Mouse (Mus musculus) forebrain, embryonic 12.5 days (tissue): ENCODE measurements at regions not wholly inside any gene's neighbourhood (a gene's known extent, or its start where the extent isn't known, plus 50 kb on each side); places are given as distances from the start of the nearest gene placed in this dataset.
A peak's percentile ranks its signal among the peaks of the same experiment; 100 is the strongest.

Source experiments
- ATAC-seq: fragments of 200-750 bp; cut with Nextera tagmentation; 2 replicates; pipeline ENCODE4 v1.8.0; 2017; ENCODE audit warnings: moderate TSS enrichment; ENCODE audit not compliant: low FRiP score
- H3K27ac ChIP-seq: fragments of 300-500 bp; sonication (generic); 2 replicates; pipeline ENCODE4 v1.5.1; 2016; ENCODE audit warnings: mild to moderate bottlenecking
- H3K27me3 ChIP-seq: fragments of 300-500 bp; sonication (generic); 2 replicates; pipeline ENCODE4 v1.6.1; 2016; ENCODE audit warnings: mild to moderate bottlenecking
- H3K36me3 ChIP-seq: fragments of 300-500 bp; sonication (generic); replicated peaks from 2 replicates; pipeline ENCODE4 v1.6.1; 2016; ENCODE audit warnings: mild to moderate bottlenecking
- H3K4me1 ChIP-seq: fragments of 300-500 bp; sonication (generic); 2 replicates; pipeline ENCODE4 v1.6.1; 2016
- H3K4me2 ChIP-seq: fragments of 300-500 bp; sonication (generic); 2 replicates; pipeline ENCODE4 v1.6.1; 2016; ENCODE audit warnings: mild to moderate bottlenecking, moderate library complexity
- H3K4me3 ChIP-seq: fragments of 300-500 bp; sonication (generic); replicated peaks from 2 replicates; pipeline ENCODE4 v1.5.1; 2016; ENCODE audit warnings: mild to moderate bottlenecking
- H3K9ac ChIP-seq: fragments of 300-500 bp; sonication (generic); 2 replicates; pipeline ENCODE4 v1.6.1; 2016; ENCODE audit warnings: mild to moderate bottlenecking
- H3K9me3 ChIP-seq: fragments of 300-500 bp; sonication (generic); 2 replicates; pipeline ENCODE4 v1.6.1; 2016
- WGBS: fragments of 180-500 bp; shearing (Covaris S2); methylation state at CpG from one replicate; pipeline ENCODE4 v1.1.7; 2016; 5-methylcytosine and 5-hydroxymethylcytosine counted together

GRCm38 (mm10) chr13:84878178-84878849, 310.9 kb upstream of the Ccnh start:
- ATAC-seq, result no peak
- WGBS, result 88% methylated on average over 1 of the region's 1 CpGs

GRCm38 (mm10) chr13:84905347-84905981, 283.7 kb upstream of the Ccnh start:
- WGBS, result 50% methylated on average over 6 of the region's 6 CpGs
- Histone ChIP-seq H3K4me1 (no peaks in the 10 kb centered on the region), H3K36me3 (no peaks in the 10 kb centered on the region), H3K4me3 (no peak overlapping the region; the same call in 1 of the 2 replicates), H3K9ac (no peak overlapping the region), H3K27ac (peak overlapping the region; percentile 72), H3K9me3 (no peaks in the 10 kb centered on the region), H3K4me2 (peak overlapping the region; percentile 13; the same call in 1 of the 2 replicates), H3K27me3 (no peaks in the 10 kb centered on the region)
- ATAC-seq, result peak; percentile 96

More at GRCm38 (mm10) chr13:84878178-84878849, 310.9 kb upstream of the Ccnh start:
- Histone ChIP-seq H3K27me3 (no peaks in the 10 kb centered on the region), H3K4me3 (no peak overlapping the region), H3K9ac (no peak overlapping the region), H3K36me3 (no peaks in the 10 kb centered on the region), H3K27ac (no peak overlapping the region), H3K4me2 (no peak overlapping the region), H3K9me3 (no peaks in the 10 kb centered on the region), H3K4me1 (no peaks in the 10 kb centered on the region)

- peak overlapping the region; percentile 72; the same call in 1 of the 2 replicates for H3K27ac ChIP-seq
- no peaks in the 10 kb centered on the region for H3K9me3 ChIP-seq
- no peak overlapping the region for H3K9ac ChIP-seq
- peak overlapping the region; percentile 13; the same call in 1 of the 2 replicates for H3K4me2 ChIP-seq
- H3K36me3 ChIP-seq, result no peaks in the 10 kb centered on the region
- no peaks in the 10 kb centered on the region for H3K4me1 ChIP-seq
- WGBS, result 46% methylated on average over 3 of the region's 3 CpGs
- no peaks in the 10 kb centered on the region for H3K27me3 ChIP-seq
- ATAC-seq, result peak; percentile 91
- no peak overlapping the region for H3K4me3 ChIP-seq
Observed at GRCm38 (mm10) chr13:84905994-84906393, 283.2 kb upstream of the Ccnh start.

GRCm38 (mm10) chr13:84931271-84931670, 257.9 kb upstream of the Ccnh start:
- ATAC-seq, result no peak
- 33% methylated on average over 1 of the region's 1 CpGs for WGBS

GRCm38 (mm10) chr13:84935610-84936009, 253.6 kb upstream of the Ccnh start:
- no peak overlapping the region for H3K4me2 ChIP-seq
- H3K27me3 ChIP-seq, result no peaks in the 10 kb centered on the region
- H3K4me3 ChIP-seq, result no peak overlapping the region
- ATAC-seq, result no peak
- H3K9me3 ChIP-seq, result no peaks in the 10 kb centered on the region
- 80% methylated on average over 1 of the region's 1 CpGs for WGBS
- no peak overlapping the region for H3K27ac ChIP-seq
- no peaks in the 10 kb centered on the region for H3K36me3 ChIP-seq
- no peak overlapping the region for H3K9ac ChIP-seq
- H3K4me1 ChIP-seq, result 0 out of 2 replicates have a peak, but pooled peaks cover 3% of the 10 kb centered on the region

More at GRCm38 (mm10) chr13:84931271-84931670, 257.9 kb upstream of the Ccnh start:
- no peaks in the 10 kb centered on the region for H3K36me3 ChIP-seq
- no peak overlapping the region for H3K27ac ChIP-seq
- H3K27me3 ChIP-seq, result no peaks in the 10 kb centered on the region
- no peak overlapping the region for H3K9ac ChIP-seq
- H3K4me3 ChIP-seq, result no peak overlapping the region
- 0 out of 2 replicates have a peak, but pooled peaks cover 3% of the 10 kb centered on the region for H3K4me1 ChIP-seq
- H3K9me3 ChIP-seq, result no peaks in the 10 kb centered on the region
- no peak overlapping the region for H3K4me2 ChIP-seq

GRCm38 (mm10) chr13:84939695-84940094, 249.5 kb upstream of the Ccnh start:
- Histone ChIP-seq H3K27me3 (no peaks in the 10 kb centered on the region), H3K9me3 (no peaks in the 10 kb centered on the region), H3K27ac (no peak overlapping the region), H3K4me2 (no peak overlapping the region), H3K4me1 (no peaks in the 10 kb centered on the region), H3K36me3 (no peaks in the 10 kb centered on the region), H3K9ac (no peak overlapping the region), H3K4me3 (no peak overlapping the region)
- WGBS, result 88% methylated on average over 7 of the region's 7 CpGs
- no peak for ATAC-seq

GRCm38 (mm10) chr13:84940936-84941335, 248.3 kb upstream of the Ccnh start:
- Histone ChIP-seq H3K4me3 (no peak overlapping the region), H3K4me2 (no peak overlapping the region), H3K36me3 (no peaks in the 10 kb centered on the region), H3K9me3 (no peaks in the 10 kb centered on the region), H3K4me1 (no peaks in the 10 kb centered on the region), H3K27ac (no peak overlapping the region), H3K27me3 (no peaks in the 10 kb centered on the region), H3K9ac (no peak overlapping the region)
- 100% methylated on average over 1 of the region's 1 CpGs for WGBS
- ATAC-seq, result no peak

GRCm38 (mm10) chr13:84950873-84951272, 238.3 kb upstream of the Ccnh start:
- H3K27me3 ChIP-seq, result no peaks in the 10 kb centered on the region
- H3K4me1 ChIP-seq, result no peaks in the 10 kb centered on the region
- H3K9me3 ChIP-seq, result no peaks in the 10 kb centered on the region
- ATAC-seq, result no peak
- H3K4me2 ChIP-seq, result no peak overlapping the region
- WGBS, result 53% methylated on average over 1 of the region's 1 CpGs
- H3K27ac ChIP-seq, result no peak overlapping the region
- H3K36me3 ChIP-seq, result no peaks in the 10 kb centered on the region
- H3K4me3 ChIP-seq, result no peak overlapping the region
- no peak overlapping the region for H3K9ac ChIP-seq

- Histone ChIP-seq H3K27ac (no peak overlapping the region), H3K4me1 (no peaks in the 10 kb centered on the region), H3K36me3 (no peaks in the 10 kb centered on the region), H3K9ac (no peak overlapping the region), H3K9me3 (no peaks in the 10 kb centered on the region), H3K4me3 (no peak overlapping the region), H3K4me2 (no peak overlapping the region), H3K27me3 (no peaks in the 10 kb centered on the region)
- no peak for ATAC-seq
- 86% methylated on average over 2 of the region's 2 CpGs for WGBS
Observed at GRCm38 (mm10) chr13:84953161-84953560, 236.0 kb upstream of the Ccnh start.

- no peak for ATAC-seq
- H3K4me3 ChIP-seq, result no peak overlapping the region
- H3K36me3 ChIP-seq, result no peaks in the 10 kb centered on the region
- no peak overlapping the region for H3K27ac ChIP-seq
- H3K27me3 ChIP-seq, result no peaks in the 10 kb centered on the region
- no peaks in the 10 kb centered on the region for H3K4me1 ChIP-seq
- 55% methylated on average over 1 of the region's 1 CpGs for WGBS
- no peaks in the 10 kb centered on the region for H3K9me3 ChIP-seq
- no peak overlapping the region for H3K9ac ChIP-seq
- no peak overlapping the region for H3K4me2 ChIP-seq
Observed at GRCm38 (mm10) chr13:84953760-84954159, 235.4 kb upstream of the Ccnh start.

- WGBS, result 36% methylated on average over 7 of the region's 7 CpGs
- ATAC-seq, result peak; percentile 39; the same call in 1 of the 2 replicates
Observed at GRCm38 (mm10) chr13:84968943-84969342, 220.3 kb upstream of the Ccnh start.

More at GRCm38 (mm10) chr13:84968943-84969342, 220.3 kb upstream of the Ccnh start:
- Histone ChIP-seq H3K9me3 (no peaks in the 10 kb centered on the region), H3K9ac (no peak overlapping the region), H3K4me3 (no peak overlapping the region), H3K36me3 (no peaks in the 10 kb centered on the region), H3K4me2 (no peak overlapping the region), H3K4me1 (peaks cover 5% of the 10 kb centered on the region; the same call in 1 of the 2 replicates), H3K27ac (no peak overlapping the region), H3K27me3 (no peaks in the 10 kb centered on the region)
